Mouse (Mus musculus): Measurements from ENCODE around the gene Cyp39a1. TPM values are rescaled to one million over a fixed set of nuclear protein-coding genes. Genes with fewer than 3 reads are reported as not detected.

Cyp39a1 gene
- polyA plus RNA-seq, 1 experiment from 2014 or later: 57.1 TPM

DNA sequence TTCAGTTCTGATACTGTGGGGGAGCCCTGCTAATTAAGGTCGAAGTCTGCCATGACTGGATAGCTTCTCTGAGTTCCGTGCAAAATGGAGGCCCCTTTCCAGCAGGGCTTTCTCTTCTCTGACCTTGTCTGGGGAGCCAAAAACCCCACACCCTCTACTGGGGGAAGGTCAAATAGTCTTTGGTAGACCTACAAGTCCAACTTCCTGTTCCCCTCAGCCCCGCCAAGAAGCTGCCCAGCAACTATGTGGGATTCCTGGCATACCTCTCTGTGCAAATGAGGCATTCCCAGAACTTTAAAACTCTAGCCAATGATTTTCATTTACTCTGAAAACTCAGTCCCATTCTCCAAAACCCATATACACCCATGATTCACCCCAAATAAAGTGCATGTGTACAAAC is 52.2 kb downstream of the Cyp39a1 start:
- peaks cover 11% of the 10 kb centered on the region for H3K4me1 ChIP-seq (replicated peaks)
- no peak overlapping the region for H3K9ac ChIP-seq
- no peaks in the 10 kb centered on the region for H3K9me3 ChIP-seq (replicated peaks)
- 65% methylated on average over 3 of the region's 3 CpGs for WGBS
- H3K4me3 ChIP-seq: no peak overlapping the region
- no peak for ATAC-seq (replicated peaks; ENCODE audit: insufficient number of reproducible peaks, insufficient read depth, low FRiP score, low read depth)
- H3K27ac ChIP-seq: peak overlapping the region; percentile 35
- peaks cover 3% of the 10 kb centered on the region; the same call in 1 of the 2 replicates for H3K36me3 ChIP-seq
- no peak overlapping the region for H3K4me2 ChIP-seq
- H3K27me3 ChIP-seq: no peaks in the 10 kb centered on the region

DNA sequence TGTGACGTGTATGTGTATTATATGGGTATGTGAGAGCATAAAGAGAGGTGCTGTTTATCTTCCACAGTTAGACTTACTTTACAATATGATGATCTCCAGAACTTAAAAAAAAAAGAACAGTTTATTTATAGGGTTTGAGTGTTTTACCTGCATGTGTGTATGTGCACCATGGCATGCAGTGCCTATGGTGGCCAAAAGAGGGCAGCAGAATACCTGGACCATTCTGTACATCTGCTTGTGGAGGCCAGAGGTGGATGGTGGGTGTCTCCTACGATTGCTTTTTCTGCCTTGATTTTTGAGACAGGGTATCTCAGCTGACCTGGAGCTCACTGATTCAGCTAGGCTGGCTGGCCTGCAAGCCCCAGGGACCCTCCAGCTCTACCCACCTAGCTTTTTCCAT is 57.3 kb downstream of the Cyp39a1 start:
- H3K9ac ChIP-seq: no peak overlapping the region
- peaks cover 15% of the 10 kb centered on the region; the same call in 1 of the 2 replicates for H3K36me3 ChIP-seq
- no peaks in the 10 kb centered on the region for H3K27me3 ChIP-seq
- H3K4me3 ChIP-seq: no peak overlapping the region
- no peak overlapping the region for H3K27ac ChIP-seq
- no peaks in the 10 kb centered on the region for H3K9me3 ChIP-seq (replicated peaks)
- H3K4me2 ChIP-seq: no peak overlapping the region
- WGBS: 90% methylated on average over 2 of the region's 2 CpGs
- H3K4me1 ChIP-seq (replicated peaks): no peaks in the 10 kb centered on the region
- no peak for ATAC-seq (replicated peaks; ENCODE audit: insufficient number of reproducible peaks, insufficient read depth, low FRiP score, low read depth)

DNA sequence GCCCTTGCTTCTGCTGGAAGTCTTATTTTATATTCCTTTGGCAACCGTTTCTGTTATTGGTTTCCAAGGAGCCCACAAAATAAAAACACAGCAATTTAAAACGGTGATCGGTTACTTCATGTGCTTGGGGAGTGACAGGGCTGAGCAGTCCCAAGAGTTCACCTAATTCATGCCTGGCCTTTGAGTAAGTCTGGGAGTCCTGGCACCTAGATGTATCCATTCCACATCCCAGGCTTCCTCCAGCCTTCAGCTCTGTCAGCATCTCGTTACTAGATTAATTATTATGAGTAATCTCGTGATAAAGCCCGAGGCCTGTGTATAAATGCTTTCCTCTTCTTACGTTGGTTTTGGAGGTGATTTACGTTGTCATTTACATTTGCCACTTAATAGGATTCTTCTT is 64.1 kb downstream of the Cyp39a1 start:
- Histone ChIP-seq H3K27me3 (no peaks in the 10 kb centered on the region), H3K27ac (no peak overlapping the region)
- WGBS: 62% methylated on average over 8 of the region's 8 CpGs

DNA sequence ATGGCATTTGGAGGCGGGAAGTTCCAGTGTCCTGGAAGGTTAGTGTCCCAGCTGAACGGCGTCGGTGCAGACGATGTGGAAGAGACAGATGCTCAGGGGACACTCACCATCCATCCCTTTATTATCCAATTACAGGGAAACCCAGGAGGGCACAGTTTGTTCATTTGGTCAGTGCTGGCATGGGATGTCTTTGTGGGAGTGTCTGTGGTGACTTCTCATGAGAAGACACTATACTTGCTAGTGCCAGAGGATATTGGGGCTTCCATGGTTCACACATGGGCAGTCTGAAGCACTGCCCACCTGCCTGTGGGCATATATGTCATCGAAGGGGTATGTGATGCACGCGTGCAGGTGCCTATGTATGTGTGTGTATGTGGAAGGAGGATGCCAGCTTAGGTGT is 64.8 kb downstream of the Cyp39a1 start:
- H3K36me3 ChIP-seq: peaks cover 5% of the 10 kb centered on the region; the same call in 1 of the 2 replicates
- H3K27ac ChIP-seq: no peak overlapping the region
- H3K9me3 ChIP-seq (replicated peaks): no peaks in the 10 kb centered on the region
- H3K9ac ChIP-seq: no peak overlapping the region
- no peak overlapping the region for H3K4me2 ChIP-seq
- ATAC-seq (replicated peaks; ENCODE audit: insufficient number of reproducible peaks, insufficient read depth, low FRiP score, low read depth): no peak
- WGBS: 78% methylated on average over 8 of the region's 8 CpGs
- H3K4me3 ChIP-seq: no peak overlapping the region
- no peaks in the 10 kb centered on the region for H3K27me3 ChIP-seq
- H3K4me1 ChIP-seq (replicated peaks): no peaks in the 10 kb centered on the region

More for the DNA sequence above, 64.1 kb downstream of the Cyp39a1 start:
- Histone ChIP-seq H3K4me2 (no peak overlapping the region), H3K4me3 (no peak overlapping the region), H3K9ac (no peak overlapping the region), H3K36me3 (peaks cover 5% of the 10 kb centered on the region; the same call in 1 of the 2 replicates), H3K9me3 (replicated peaks) (no peaks in the 10 kb centered on the region), H3K4me1 (replicated peaks) (no peaks in the 10 kb centered on the region)
- ATAC-seq (replicated peaks; ENCODE audit: insufficient number of reproducible peaks, insufficient read depth, low FRiP score, low read depth): no peak

DNA sequence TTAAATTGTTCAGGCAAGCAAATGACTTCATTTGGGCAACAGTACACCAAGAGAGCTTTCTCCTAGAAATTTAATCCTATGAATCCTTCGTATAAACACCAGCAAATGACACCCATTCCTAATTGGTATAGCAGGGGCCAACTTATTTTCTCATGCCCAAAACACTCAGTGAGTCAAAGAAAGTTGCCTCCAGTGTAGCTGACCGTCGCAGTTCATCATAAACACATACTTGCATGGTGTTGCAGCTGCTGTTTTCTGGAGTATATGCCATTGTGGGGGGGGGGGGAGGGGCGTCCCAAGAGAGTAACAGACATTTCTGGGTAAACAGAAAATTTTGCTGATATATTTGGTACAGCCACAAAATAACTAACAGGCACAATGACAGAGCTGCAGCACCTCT is 67.0 kb downstream of the Cyp39a1 start:
- no peaks in the 10 kb centered on the region for H3K4me1 ChIP-seq (replicated peaks)
- ATAC-seq (replicated peaks; ENCODE audit: insufficient number of reproducible peaks, insufficient read depth, low FRiP score, low read depth): no peak
- no peak overlapping the region for H3K4me2 ChIP-seq

DNA sequence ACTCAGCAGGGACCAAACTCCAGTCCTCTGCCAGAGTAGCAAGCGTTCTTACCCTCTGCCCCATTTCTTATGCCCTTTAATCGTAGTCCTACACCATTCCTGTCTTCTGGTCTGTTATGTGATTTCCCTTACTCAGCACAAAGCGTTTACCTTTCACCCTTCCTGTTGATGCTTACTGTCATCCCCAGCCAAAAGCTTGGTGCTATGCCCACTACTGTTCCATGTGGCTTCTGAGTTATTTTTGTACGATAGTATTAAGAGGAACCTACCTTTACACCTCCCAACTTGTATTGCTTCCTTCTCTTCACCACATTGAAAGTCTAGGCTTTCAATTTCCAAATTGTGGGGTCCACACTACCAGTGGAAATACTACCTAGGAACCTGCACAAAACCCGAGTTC is 76.7 kb downstream of the Cyp39a1 start:
- peak overlapping the region; percentile 44 for H3K4me2 ChIP-seq
- no peak overlapping the region for H3K4me3 ChIP-seq
- peaks cover 16% of the 10 kb centered on the region for H3K4me1 ChIP-seq (replicated peaks)
- H3K36me3 ChIP-seq: peaks cover 18% of the 10 kb centered on the region
- no peak for ATAC-seq (replicated peaks; ENCODE audit: insufficient number of reproducible peaks, insufficient read depth, low FRiP score, low read depth)
- no peaks in the 10 kb centered on the region for H3K27me3 ChIP-seq
- H3K9me3 ChIP-seq (replicated peaks): peaks cover 10% of the 10 kb centered on the region; the same call in 1 of the 2 replicates
- H3K9ac ChIP-seq: no peak overlapping the region
- WGBS: 56% methylated on average over 5 of the region's 5 CpGs
- peak overlapping the region; percentile 92 for H3K27ac ChIP-seq

More for the DNA sequence above, 67.0 kb downstream of the Cyp39a1 start:
- H3K27ac ChIP-seq: no peak overlapping the region
- WGBS: 79% methylated on average over 4 of the region's 4 CpGs
- H3K9ac ChIP-seq: no peak overlapping the region
- no peak overlapping the region for H3K4me3 ChIP-seq
- H3K27me3 ChIP-seq: no peaks in the 10 kb centered on the region
- H3K9me3 ChIP-seq (replicated peaks): no peaks in the 10 kb centered on the region
- H3K36me3 ChIP-seq: no peaks in the 10 kb centered on the region; the same call in 1 of the 2 replicates

DNA sequence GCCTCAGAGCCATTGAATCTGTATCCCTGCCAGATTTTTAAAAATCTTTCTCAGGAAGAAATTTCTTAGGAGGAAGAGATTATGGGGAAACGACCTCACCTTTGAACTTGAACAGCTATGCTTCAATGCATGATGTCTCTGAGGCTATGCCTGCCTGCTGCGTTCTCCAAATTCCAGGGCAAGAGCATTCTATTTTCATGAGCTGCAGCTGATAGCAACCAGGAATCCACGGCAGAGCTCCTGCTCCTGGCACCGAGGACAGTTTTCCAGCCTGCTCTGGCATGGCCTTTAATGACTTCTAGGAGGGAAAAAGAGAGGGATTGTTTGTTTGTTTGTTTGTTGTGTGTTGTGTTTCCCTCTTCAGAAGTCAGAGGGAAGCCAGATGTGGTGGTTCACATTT is 77.2 kb downstream of the Cyp39a1 start:
- Histone ChIP-seq H3K27me3 (no peaks in the 10 kb centered on the region), H3K36me3 (peaks cover 18% of the 10 kb centered on the region), H3K4me3 (no peak overlapping the region), H3K4me1 (replicated peaks) (peaks cover 16% of the 10 kb centered on the region), H3K4me2 (peak overlapping the region; percentile 44), H3K9ac (no peak overlapping the region), H3K9me3 (replicated peaks) (peaks cover 10% of the 10 kb centered on the region; the same call in 1 of the 2 replicates), H3K27ac (peak overlapping the region; percentile 92)
- WGBS: 14% methylated on average over 4 of the region's 4 CpGs
- peak; percentile 86 for ATAC-seq (replicated peaks; ENCODE audit: insufficient number of reproducible peaks, insufficient read depth, low FRiP score, low read depth)

DNA sequence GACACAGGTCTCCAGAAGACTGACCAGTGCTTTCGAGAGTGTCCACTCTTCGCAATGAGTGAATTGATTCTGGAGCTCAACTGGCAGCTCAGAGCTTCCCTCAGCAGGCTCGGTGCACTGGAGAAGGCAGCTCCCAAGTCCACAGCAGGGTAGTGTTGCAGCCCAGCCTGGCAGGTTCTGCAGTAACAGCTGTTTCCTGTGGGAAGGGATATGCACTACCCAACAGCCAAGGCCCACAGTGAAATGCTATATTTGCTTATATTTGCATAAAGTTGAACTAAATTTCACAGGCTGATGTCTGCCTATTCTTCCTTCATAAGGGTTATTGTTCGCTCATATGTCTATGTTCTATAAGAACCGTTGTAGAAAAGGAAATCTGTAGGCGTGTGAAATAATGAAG is 83.9 kb downstream of the Cyp39a1 start:
- Histone ChIP-seq H3K4me2 (no peak overlapping the region), H3K27me3 (no peaks in the 10 kb centered on the region), H3K9me3 (replicated peaks) (no peaks in the 10 kb centered on the region), H3K9ac (no peak overlapping the region), H3K36me3 (peaks cover 24% of the 10 kb centered on the region; the same call in 1 of the 2 replicates), H3K4me1 (replicated peaks) (peaks cover 10% of the 10 kb centered on the region), H3K27ac (no peak overlapping the region), H3K4me3 (no peak overlapping the region)
- no peak for ATAC-seq (replicated peaks; ENCODE audit: insufficient number of reproducible peaks, insufficient read depth, low FRiP score, low read depth)
- WGBS: 87% methylated on average over 6 of the region's 6 CpGs

DNA sequence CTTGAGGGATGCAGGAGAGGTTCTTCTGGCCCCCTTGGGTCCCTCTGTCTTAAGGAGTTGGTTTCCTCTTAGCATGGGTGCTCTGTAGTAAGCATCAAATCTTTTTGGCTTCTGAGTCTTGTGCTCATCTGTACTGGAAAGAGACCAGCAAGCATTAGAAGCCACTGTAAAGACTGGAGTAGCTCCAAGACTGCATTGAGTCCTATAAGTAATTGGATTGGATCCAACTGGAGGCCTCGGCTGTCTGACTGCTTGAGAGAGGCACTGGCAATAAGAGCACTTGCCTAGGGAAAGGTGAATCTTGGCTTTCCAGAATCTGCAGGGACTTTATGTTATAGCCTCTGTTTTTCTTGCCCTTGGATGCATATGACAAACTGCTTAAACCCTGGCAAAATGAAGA is 85.6 kb downstream of the Cyp39a1 start:
- no peak overlapping the region for H3K4me2 ChIP-seq
- peaks cover 10% of the 10 kb centered on the region for H3K4me1 ChIP-seq (replicated peaks)
- no peak overlapping the region for H3K27ac ChIP-seq
- no peaks in the 10 kb centered on the region for H3K9me3 ChIP-seq (replicated peaks)
- no peak overlapping the region for H3K9ac ChIP-seq
- H3K27me3 ChIP-seq: no peaks in the 10 kb centered on the region
- H3K4me3 ChIP-seq: no peak overlapping the region
- peaks cover 12% of the 10 kb centered on the region; the same call in 1 of the 2 replicates for H3K36me3 ChIP-seq
- WGBS: 14% methylated on average over 1 of the region's 1 CpGs
- ATAC-seq (replicated peaks; ENCODE audit: insufficient number of reproducible peaks, insufficient read depth, low FRiP score, low read depth): no peak

DNA sequence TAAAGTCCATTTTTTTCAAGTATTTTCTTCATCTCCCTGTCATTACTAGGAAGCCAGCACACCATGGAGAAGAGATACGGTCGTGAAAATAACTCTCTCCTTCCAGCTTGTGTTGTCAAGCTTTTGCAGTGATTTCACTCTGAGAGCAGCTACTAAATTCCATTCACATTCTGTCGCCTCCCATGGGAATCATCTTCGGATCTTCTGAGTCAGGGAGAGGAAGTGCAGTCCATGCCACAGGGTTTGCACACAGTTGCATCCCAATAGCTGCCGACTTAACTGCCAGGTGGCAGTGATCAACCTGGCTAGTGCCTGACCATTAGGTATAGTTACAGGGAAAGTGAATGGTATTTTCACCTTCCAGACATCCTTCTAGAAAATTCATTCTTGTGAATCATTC is 87.5 kb downstream of the Cyp39a1 start:
- ATAC-seq (replicated peaks; ENCODE audit: insufficient number of reproducible peaks, insufficient read depth, low FRiP score, low read depth): no peak
- no peaks in the 10 kb centered on the region for H3K9me3 ChIP-seq (replicated peaks)
- 39% methylated on average over 5 of the region's 5 CpGs for WGBS
- no peak overlapping the region for H3K4me2 ChIP-seq
- H3K4me3 ChIP-seq: no peak overlapping the region
- H3K9ac ChIP-seq: no peak overlapping the region
- H3K36me3 ChIP-seq: peaks cover 12% of the 10 kb centered on the region; the same call in 1 of the 2 replicates
- no peaks in the 10 kb centered on the region for H3K27me3 ChIP-seq
- H3K27ac ChIP-seq: no peak overlapping the region
- peaks cover 17% of the 10 kb centered on the region for H3K4me1 ChIP-seq (replicated peaks)

DNA sequence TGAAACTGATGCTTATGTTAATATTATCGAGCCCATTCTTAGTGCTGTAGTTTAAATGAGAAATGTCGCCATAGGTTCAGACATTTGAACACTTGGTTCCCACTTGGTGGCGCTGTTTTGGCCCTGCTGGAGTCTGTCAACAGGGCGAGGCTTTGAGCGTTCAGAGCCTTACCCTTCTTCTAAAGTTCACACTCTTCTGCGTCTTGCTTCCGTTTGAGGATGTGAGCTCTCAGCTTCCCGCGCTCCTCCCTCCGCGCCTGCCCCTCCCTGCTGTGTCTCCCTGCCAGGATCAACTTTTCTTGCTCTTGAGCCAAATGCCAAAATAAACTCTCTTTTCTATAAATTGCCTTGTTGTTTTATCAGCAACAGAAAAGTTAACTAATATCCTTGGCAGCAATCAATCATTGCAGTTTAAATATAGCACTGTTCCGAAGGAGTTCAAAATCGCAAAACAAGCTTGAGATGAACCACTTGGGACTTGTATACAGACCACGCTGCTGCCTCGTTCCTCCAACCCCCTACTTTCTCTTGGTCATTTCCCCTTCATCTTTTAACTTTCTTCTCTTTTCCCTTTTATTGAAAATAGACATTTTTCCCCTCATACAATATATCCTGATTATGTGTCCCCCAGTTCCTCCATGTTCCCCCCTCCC is 91.5 kb downstream of the Cyp39a1 start:
- peaks cover 7% of the 10 kb centered on the region for H3K4me1 ChIP-seq (replicated peaks)
- no peaks in the 10 kb centered on the region for H3K36me3 ChIP-seq
- no peaks in the 10 kb centered on the region for H3K9me3 ChIP-seq (replicated peaks)
- peak; percentile 55; the same call in 1 of the 2 replicates for ATAC-seq (replicated peaks; ENCODE audit: insufficient number of reproducible peaks, insufficient read depth, low FRiP score, low read depth)
- no peaks in the 10 kb centered on the region for H3K27me3 ChIP-seq
- 33% methylated on average over 15 of the region's 15 CpGs for WGBS
- peak overlapping the region; percentile 39 for H3K4me2 ChIP-seq
- H3K4me3 ChIP-seq: no peak overlapping the region
- no peak overlapping the region for H3K27ac ChIP-seq
- no peak overlapping the region for H3K9ac ChIP-seq

DNA sequence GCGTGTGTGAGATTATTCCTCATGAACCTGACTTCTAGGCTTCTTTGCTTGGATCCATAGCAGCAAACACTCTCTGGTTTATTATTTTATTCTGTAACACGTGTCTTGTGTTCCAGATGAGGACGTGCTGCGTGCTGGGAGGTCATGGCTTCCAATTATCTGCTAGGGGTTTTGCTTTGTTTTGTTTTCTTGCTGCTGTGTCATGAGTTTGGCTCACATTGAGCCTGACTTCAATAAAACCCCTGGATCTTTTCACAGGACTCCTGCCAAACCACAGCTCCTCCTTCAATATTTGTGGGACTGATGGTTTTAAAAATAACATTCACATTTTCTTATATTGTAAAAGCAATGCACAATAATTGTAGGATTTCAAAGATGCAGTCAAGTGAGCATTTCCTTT is 117.3 kb downstream of the Cyp39a1 start:
- no peak for ATAC-seq (replicated peaks; ENCODE audit: insufficient number of reproducible peaks, insufficient read depth, low FRiP score, low read depth)
- no peaks in the 10 kb centered on the region for H3K9me3 ChIP-seq (replicated peaks)
- no peaks in the 10 kb centered on the region for H3K27me3 ChIP-seq
- no peak overlapping the region for H3K4me2 ChIP-seq
- H3K4me1 ChIP-seq (replicated peaks): 0 out of 2 replicates have a peak, but pooled peaks cover 4% of the 10 kb centered on the region
- no peaks in the 10 kb centered on the region for H3K36me3 ChIP-seq
- 71% methylated on average over 4 of the region's 4 CpGs for WGBS
- H3K27ac ChIP-seq: no peak overlapping the region
- H3K4me3 ChIP-seq: no peak overlapping the region
- no peak overlapping the region for H3K9ac ChIP-seq

Data from heart, embryonic 15.5 days (tissue).